Mouse (Mus musculus) erythroblast, adult 5-6 weeks (primary cell): ENCODE results near the gene Decr2. TPM values are rescaled to one million over a fixed set of nuclear protein-coding genes. Genes with fewer than 3 reads are reported as not detected.

Source experiments
- ATAC-seq: replicated peaks from 2 replicates; pipeline ENCODE4 v1.8.0; 2016; ENCODE audit warnings: moderate number of reproducible peaks, mild to moderate bottlenecking, moderate TSS enrichment, inconsistent platforms; ENCODE audit not compliant: poor library complexity, low FRiP score, severe bottlenecking
- total RNA-seq, 2 experiments: library from RNA; stranded (forward) in 1 of 2; stranded (reverse) in 1 of 2; fragments of 150-400 nt in 1 of 2; fragments of 200-764, 138-1000 nt in 1 of 2; gene quantifications; 2 replicates each; pipeline versions ENCODE4 v1.2.3 to v1.2.4; 2015 to 2017; ENCODE audit warnings: low replicate concordance in 2 of 2

Gene Decr2
- total RNA-seq (2015; ENCODE audit: low replicate concordance) (3.1 TPM in 1 of 2 replicates, not detected in the other), total RNA-seq (2017; ENCODE audit: low replicate concordance) (0.42 and 3.2 TPM in 2 replicates)

- peak; percentile 87 for ATAC-seq
Measured at GRCm38 (mm10) chr17:26089905-26090632, at the start of gene Decr2. Decr2 (minus strand) TSS chr17:26090337.

DNA sequence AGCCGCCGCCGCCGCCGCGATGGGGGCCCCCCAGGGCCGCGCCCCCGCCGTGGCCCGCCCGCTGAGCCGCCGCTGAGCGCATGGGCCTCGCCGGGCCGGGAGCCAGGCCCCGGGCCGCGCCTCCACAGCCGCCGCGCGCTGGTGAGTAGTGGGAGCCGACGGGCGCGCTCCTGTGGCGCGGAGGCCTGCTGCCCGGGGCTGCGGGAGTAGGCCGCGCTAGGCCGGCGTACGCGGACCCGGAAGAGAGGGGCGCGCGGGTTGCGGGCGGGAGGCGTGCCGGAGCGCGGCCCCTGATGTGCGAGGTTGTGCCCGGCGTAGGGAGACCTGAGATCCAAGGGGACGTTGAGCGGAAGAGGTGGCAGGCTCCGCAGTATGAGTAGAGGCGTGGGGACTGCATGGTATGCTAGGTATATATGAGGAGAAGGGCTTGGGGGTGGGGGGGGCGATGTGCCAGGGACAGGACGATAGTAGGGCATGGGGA is 48.8 kb upstream of the Decr2 start:
- no peak; the same call in 1 of the 2 replicates for ATAC-seq

- peak; percentile 92 for ATAC-seq
Measured at GRCm38 (mm10) chr17:26138239-26138836, 48.2 kb upstream of the Decr2 start, which contains the start of gene Axin1. Axin1 (plus strand) TSS chr17:26138688.

DNA sequence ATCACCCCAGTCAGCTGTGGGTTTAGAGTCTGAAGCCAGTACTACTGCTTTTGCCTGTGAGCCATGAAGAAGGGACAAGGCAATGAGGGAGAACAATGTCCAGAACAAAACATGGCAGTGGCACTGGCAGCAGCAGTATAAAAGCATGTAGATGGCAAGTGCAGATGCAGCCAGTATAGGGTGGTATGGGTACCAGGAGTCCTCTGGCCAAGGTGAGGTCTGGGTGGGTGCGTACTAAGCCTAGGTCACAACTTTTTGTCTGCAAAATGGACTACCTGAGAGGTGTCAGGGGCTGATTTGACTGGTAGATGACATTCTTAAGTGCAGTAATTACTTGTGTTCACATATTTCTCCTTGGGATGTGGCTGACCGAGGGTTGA is 47.6 kb upstream of the Decr2 start:
- 0 out of 2 replicates have a peak, but pooled peaks have one; percentile 3 for ATAC-seq

DNA sequence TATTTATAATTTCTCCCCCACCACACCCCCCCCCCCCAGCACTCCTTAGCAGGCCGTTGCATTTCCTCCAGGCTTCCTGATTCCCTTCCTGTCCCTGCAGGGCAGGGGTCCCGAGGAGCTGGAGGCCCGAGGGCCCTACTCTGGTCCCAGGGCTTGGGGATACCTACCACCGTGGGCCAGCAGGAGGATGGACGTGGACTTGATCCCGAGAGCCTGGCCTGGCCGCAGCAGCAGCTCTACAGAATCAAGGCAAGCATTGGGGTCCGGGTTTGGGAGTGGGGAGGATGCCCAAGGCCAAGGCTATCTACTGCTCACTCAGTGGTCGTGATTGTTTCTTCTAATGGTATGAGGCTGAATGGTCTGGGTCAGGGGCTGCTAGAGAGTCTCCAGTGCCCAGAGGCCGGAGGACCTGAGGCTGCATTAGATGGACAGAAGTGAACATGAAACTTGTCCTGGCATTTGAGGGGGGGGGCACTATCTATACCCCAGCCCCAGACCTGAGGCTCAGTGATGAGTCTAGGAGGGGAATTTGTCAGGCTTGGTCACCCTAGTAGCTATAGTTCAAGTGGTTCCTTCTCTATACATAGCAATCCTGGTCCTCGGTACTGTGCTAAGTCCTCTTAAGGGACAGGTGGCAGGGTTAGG is 47.1 kb upstream of the Decr2 start:
- no peak for ATAC-seq

- ATAC-seq: no peak
Measured at GRCm38 (mm10) chr17:26131856-26132853, 42.0 kb upstream of the Decr2 start.

- ATAC-seq: no peak
Measured at GRCm38 (mm10) chr17:26131062-26131732, 41.1 kb upstream of the Decr2 start.

- ATAC-seq: no peak
Measured at GRCm38 (mm10) chr17:26125226-26125625, 35.1 kb upstream of the Decr2 start.

DNA sequence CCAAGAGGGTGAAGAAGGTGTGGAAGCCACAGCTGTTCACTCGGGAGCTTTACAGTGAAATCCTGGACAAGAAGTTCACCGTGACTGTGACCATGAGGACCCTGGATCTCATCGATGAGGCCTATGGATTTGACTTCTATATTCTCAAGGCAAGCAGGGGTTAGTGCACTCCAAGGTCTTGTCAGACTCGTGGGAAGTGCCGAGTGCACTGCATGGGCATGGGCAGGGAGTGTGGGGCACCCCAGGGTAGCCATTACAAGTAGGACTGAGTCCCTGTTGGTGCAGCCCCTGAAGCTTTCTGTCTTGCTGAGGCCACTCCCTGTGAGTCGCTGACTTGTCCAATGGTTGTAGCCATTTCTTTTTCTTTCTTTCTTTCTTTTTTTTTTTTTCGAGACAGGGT is 34.4 kb upstream of the Decr2 start:
- ATAC-seq: no peak

DNA sequence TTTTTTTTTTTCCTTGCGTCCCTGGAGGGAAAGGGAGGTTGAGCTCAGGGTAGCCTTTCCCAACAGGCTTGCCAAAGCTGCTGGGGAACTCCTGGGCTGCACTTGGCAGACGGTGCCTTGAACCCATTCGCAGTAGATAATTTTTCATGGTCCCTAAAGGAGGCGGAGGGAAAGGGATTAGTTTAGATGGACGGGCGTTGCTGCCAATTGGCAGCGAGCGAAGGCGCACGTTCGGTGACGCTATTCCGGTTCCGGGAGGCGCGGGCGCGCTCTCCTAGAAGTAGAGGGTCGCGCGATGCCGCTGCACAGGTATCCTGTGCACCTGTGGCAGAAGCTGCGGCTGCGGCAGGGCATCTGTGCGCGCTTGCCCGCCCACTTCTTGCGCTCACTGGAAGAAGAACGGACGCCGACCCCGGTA is 33.1 kb upstream of the Decr2 start, which contains the start of gene Mrpl28:
Gene Mrpl28 (plus strand): TSS at position 234 of the 418 bp plus-strand sequence.
- ATAC-seq: peak; percentile 87

DNA sequence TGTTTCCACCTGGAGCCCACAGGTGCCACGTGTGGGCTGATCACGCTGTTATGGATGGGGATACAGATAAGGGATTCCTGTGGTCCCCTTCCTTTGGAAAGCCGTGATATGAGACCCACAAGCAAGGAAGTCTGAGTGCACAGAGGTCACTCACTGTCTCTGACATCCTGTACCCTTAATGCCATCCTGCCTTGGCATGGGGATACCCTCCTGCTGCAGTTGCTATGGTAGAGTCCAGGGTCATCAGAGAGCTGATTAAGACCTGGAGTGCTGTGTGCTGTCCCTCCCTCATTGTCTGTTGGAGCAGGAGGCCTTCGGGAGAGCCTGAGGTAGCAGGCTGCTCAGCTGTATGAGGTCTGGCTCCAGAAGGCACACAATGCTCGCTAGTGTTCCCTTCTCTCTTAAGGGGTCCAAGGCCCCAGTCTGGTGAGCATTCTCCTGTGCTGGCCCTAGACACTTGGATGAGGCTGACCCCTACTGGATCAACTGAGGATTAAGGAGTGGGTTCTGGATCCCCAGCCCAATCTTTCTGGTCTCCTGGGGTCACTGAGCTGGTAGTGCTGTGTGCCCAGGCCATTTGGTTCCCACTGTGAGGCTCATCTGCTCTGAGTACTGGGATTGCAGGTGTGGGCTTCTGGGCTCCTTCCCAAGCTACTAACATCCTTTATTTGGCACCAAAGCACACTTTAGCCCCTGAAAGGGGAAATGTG is 32.4 kb upstream of the Decr2 start:
- ATAC-seq: no peak

GRCm38 (mm10) chr17:26119766-26120710 is 29.9 kb upstream of the Decr2 start:
- ATAC-seq: peak; percentile 46

DNA sequence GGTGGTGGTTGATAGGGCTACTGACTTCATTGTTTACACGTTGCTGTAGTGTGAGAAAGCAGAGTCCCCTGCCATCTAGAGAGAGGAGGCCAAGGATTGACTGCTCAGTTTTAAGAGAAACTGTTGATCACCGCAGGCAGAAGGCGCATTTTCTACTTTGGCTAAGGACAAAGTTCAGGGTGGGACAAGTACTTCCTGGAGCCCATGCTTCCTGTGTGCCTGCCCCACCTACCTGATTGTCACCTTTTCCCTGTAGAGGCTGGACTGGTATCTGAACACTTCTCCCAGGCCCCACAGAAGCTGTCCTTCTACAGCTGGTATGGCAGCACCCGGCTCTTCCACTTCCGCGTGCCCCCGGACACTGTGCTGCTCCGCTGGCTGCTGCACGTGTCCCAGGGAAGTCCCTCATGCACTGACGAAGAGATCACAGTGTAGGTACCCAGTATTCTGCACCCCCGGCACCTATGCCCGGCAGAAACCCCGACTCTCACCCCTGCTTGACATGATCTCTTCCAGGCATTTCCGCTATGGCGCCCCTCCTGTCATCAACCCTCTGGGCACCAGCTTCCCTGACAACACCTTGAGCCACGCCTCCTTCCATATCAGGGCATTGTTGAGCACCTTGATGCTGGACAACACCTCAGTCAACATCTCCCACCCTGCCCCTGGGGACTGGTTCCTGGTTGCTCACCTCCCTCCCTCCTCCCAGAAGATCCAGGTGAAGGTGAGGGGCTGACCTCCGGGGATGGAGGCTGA is 26.5 kb upstream of the Decr2 start:
- no peak for ATAC-seq

DNA sequence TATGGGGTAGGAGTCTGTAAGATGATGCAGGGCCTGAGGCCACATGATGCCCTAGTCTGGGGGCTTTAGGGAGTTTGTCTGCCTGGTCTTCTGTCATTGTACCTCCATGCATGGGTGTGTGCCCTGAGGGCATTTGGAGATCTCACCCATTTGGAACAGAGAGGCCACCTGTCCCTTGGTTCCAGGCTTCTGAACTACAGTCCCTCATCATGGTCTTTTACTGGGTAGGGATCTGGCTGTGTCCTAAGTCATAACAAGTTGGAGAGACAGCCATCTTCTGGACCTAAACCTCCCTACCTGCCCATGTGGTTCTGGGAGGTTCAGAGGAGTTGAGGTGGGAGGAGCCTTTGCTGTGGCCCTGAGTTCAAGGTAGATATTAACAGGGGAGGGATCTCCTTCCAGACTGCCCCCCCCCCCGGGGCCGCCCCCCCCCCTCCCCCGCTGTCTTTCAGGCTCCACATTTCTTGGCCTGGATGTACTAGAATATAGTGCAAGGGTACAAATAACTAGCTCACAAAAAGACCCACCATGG is 25.9 kb upstream of the Decr2 start:
- ATAC-seq: no peak

- 0 out of 2 replicates have a peak, but pooled peaks have one; percentile 32 for ATAC-seq
Measured at GRCm38 (mm10) chr17:26115205-26115898, 25.2 kb upstream of the Decr2 start.
